Mouse (Mus musculus) brown adipose tissue, adult 24 weeks (tissue): ENCODE results near the gene Phactr4. TPM values are rescaled to one million over a fixed set of nuclear protein-coding genes. Genes with fewer than 3 reads are reported as not detected.

ENCODE experiments used
- H3K27ac ChIP-seq: fragments of 200-500 bp; replicated peaks from 2 replicates; pipeline ENCODE4 v1.5.1; 2012; ENCODE audit warnings: low read depth, mild to moderate bottlenecking, low read length
- H3K4me1 ChIP-seq: fragments of 200-500 bp; 2 replicates; pipeline ENCODE4 v1.6.1; 2012; ENCODE audit warnings: low read length, mixed read lengths; ENCODE audit not compliant: control insufficient read depth, insufficient read depth, insufficient read length
- H3K4me3 ChIP-seq: fragments of 200-500 bp; 2 replicates; pipeline ENCODE4 v1.5.1; 2012; ENCODE audit warnings: low read depth, mild to moderate bottlenecking, low read length, moderate library complexity; ENCODE audit not compliant: insufficient read depth
- polyA plus RNA-seq: library from polyadenylated mRNA; stranded (reverse); fragments of >200 nt; gene quantifications from 2 replicates; pipeline ENCODE4 v1.2.4, GENCODE M21; 2012; ENCODE audit not compliant: missing spikeins, insufficient read depth, insufficient read length

The Phactr4 gene
- polyA plus RNA-seq, 1 experiment = 11.6 TPM

- no peak overlapping the region for H3K4me3 ChIP-seq
- H3K27ac ChIP-seq = no peak overlapping the region
- no peaks in the 10 kb centered on the region for H3K4me1 ChIP-seq
Measured at GRCm38 (mm10) chr4:132365450-132366060, 56.7 kb downstream of the Phactr4 start.

DNA sequence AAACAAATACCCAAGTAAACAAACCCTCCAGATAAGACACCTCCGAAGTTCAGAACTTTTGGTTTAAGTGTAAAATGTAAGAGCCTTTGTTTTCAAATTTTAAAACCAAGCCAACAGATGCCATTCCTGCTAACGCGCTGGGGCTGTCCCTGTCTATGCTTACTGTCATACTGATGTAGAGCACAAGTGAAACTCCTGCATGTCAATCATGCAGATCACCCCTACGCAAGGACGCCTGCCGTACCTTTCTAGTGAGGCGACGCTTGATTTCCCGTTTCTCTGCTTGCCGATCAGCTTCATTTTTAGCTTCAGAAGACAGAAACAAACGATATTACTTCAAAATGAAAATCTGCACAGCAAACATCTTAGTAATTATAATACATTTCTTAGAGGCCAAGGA, 58.8 kb downstream of the Phactr4 start:
- no peak overlapping the region for H3K4me3 ChIP-seq
- H3K27ac ChIP-seq = no peak overlapping the region
- no peaks in the 10 kb centered on the region for H3K4me1 ChIP-seq

DNA sequence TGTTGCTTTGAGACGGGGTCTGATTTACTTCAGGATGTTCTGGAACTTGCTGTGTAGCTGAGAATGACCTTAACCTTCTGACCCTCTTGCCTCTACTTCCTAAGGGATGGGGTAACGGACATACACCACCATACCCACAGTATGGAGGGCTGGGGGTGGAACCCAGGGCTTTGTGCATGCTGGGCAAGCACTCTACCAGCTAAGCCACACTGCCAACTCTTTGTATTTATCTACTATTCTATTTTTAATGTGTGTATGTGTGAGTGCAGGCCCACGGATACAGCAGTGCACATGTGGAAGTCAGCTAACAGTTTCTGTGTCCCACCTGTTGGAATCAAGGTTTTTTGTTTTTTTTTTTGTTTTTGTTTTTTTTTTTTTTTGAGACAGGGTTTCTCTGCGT, 62.8 kb downstream of the Phactr4 start:
- Histone ChIP-seq H3K27ac (no peak overlapping the region), H3K4me1 (no peaks in the 10 kb centered on the region), H3K4me3 (no peak overlapping the region)

GRCm38 (mm10) chr4:132356170-132356569, 66.1 kb downstream of the Phactr4 start:
- Histone ChIP-seq H3K27ac (no peak overlapping the region), H3K4me3 (no peak overlapping the region), H3K4me1 (0 out of 2 replicates have a peak, but pooled peaks cover 2% of the 10 kb centered on the region)

DNA sequence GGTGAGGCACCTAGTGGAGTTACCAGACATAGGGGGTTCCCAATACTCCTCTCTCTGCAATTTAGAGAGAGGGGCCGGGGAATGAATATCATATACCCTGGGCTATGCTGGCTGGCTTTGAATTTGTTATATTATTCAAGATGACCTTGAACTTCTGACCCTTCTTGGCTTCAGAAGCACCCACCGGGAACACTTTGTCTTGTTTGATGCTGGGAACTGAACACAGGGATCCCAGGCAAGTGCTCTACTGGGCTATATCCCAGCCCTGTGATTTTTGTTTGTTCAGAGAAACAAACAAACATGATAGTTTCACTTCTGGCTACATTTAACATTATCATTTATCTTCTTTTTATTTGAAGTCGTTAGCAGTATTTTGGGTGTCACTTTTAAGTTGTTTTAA, 66.9 kb downstream of the Phactr4 start:
- no peak overlapping the region for H3K27ac ChIP-seq
- H3K4me1 ChIP-seq = 0 out of 2 replicates have a peak, but pooled peaks cover 2% of the 10 kb centered on the region

GRCm38 (mm10) chr4:132354571-132354970, 67.7 kb downstream of the Phactr4 start:
- no peak overlapping the region for H3K4me3 ChIP-seq
- 0 out of 2 replicates have a peak, but pooled peaks cover 2% of the 10 kb centered on the region for H3K4me1 ChIP-seq
- H3K27ac ChIP-seq = peak overlapping the region; percentile 83

More for the DNA sequence above, 66.9 kb downstream of the Phactr4 start:
- no peak overlapping the region for H3K4me3 ChIP-seq

GRCm38 (mm10) chr4:132353481-132353885, 68.8 kb downstream of the Phactr4 start, which contains the start of gene Rcc1:
Gene Rcc1 (minus strand): TSS chr4:132353605.
- Histone ChIP-seq H3K27ac (peak within 1 kb of the TSS; percentile 85), H3K4me1 (0 out of 2 replicates have a peak, but pooled peaks cover 2% of the 10 kb centered on the region), H3K4me3 (peak within 1 kb of the TSS; percentile 84)

DNA sequence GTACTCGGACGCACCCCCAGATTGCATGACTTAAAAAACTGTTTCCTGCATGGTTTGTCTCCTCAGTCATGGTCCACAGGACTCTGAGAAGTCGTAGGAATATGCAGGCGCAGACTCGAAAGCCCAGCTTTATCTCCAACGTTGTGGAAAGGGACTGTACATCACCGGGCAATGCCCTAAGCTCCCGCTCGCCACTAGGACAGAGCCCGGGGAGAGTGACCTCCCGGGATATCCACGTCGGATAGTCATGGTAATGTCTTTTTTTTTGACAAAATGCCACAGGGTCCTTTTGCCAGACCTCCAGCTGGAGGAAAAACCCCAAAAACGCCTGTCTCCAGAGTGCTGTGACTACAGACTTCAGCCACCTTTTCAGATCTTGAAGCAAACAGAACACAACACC, 69.5 kb downstream of the Phactr4 start:
- Histone ChIP-seq H3K4me1 (0 out of 2 replicates have a peak, but pooled peaks cover 2% of the 10 kb centered on the region), H3K4me3 (peak overlapping the region; percentile 84), H3K27ac (peak overlapping the region; percentile 85)

GRCm38 (mm10) chr4:132351401-132351800, 70.9 kb downstream of the Phactr4 start:
- Histone ChIP-seq H3K4me1 (0 out of 2 replicates have a peak, but pooled peaks cover 2% of the 10 kb centered on the region), H3K4me3 (no peak overlapping the region), H3K27ac (no peak overlapping the region)

- Histone ChIP-seq H3K4me1 (0 out of 2 replicates have a peak, but pooled peaks cover 2% of the 10 kb centered on the region), H3K27ac (no peak overlapping the region), H3K4me3 (no peak overlapping the region)
Measured at GRCm38 (mm10) chr4:132350854-132351253, 71.4 kb downstream of the Phactr4 start.

DNA sequence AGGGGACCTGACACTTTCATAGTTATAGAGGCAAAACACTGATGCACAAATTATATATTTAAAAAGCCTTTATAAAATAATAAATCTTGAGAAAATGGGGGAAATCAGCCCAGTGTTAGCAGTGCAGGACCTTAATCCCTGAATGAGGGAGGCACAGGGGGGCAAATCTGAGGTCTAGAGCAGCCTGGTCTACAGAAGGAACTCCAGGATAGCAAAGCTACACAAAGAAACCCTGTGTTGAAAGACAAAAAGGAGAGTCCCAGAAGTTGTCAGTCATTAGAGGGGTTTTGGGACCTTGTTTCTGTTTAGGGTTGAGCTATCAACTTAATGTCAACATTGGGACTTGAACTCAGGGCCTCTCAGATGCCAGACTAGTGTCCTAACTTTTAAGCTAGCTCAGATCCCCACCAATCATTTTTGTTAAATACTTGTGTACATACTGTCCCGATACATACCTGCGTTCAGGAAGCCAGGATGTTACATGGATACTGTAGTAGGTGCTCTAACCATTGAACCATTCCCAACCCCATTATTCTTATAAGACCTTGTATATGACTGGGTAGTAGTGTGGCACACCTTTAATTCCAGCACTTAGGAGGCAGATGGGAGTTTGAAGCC, 72.1 kb downstream of the Phactr4 start:
- Histone ChIP-seq H3K4me3 (no peak overlapping the region), H3K4me1 (0 out of 2 replicates have a peak, but pooled peaks cover 2% of the 10 kb centered on the region), H3K27ac (no peak overlapping the region)

- Histone ChIP-seq H3K4me1 (0 out of 2 replicates have a peak, but pooled peaks cover 2% of the 10 kb centered on the region), H3K4me3 (no peak overlapping the region), H3K27ac (no peak overlapping the region)
Measured at GRCm38 (mm10) chr4:132349495-132350122, 72.7 kb downstream of the Phactr4 start.

DNA sequence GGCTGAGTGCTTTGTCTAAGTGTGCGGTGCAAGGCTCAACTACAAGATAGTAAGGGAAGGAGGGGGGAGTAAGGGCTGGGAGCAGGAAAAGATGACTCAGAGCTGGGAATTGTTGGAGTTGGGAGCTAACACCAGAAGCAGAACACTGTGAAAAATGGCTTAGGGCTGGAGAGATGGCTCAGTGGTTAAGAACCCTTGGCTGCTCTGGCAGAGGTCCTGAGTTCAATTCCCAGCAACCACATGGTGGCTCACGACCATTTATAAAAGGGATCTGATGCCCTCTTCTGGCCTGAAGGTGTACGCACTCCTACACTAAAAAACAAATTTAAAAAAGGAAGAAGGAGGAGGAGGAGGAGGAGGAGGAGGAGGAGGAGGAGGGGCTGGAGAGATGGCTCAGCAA, 75.6 kb downstream of the Phactr4 start:
- Histone ChIP-seq H3K4me1 (no peaks in the 10 kb centered on the region), H3K4me3 (no peak overlapping the region), H3K27ac (no peak overlapping the region)

- Histone ChIP-seq H3K27ac (no peak overlapping the region), H3K4me1 (no peaks in the 10 kb centered on the region), H3K4me3 (no peak overlapping the region)
Measured at GRCm38 (mm10) chr4:132346261-132346660, 76.0 kb downstream of the Phactr4 start.

DNA sequence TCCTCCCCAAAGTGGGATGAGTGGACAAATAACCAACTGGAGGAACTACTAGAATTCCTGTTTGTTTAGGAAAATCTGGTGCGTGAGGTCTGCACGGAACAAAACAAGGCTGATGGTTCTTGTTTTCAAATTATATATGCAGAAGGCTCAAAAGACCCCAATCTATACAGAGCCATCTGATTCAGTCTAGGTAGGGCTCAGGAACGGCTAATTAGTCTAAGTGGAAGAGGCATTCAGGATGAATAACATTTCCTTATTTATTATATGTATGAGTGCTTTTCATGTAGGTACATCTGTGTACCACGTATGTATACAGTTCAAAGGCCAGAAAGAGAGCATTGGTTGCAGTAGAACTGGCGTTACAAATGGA, 76.5 kb downstream of the Phactr4 start:
- H3K27ac ChIP-seq = no peak overlapping the region
- no peaks in the 10 kb centered on the region for H3K4me1 ChIP-seq
- no peak overlapping the region for H3K4me3 ChIP-seq
